Mouse (Mus musculus) granulocyte monocyte progenitor cell, adult 5-6 weeks (primary cell): ENCODE results near the gene Fkbpl. TPM values are rescaled to one million over a fixed set of nuclear protein-coding genes. Genes with fewer than 3 reads are reported as not detected.

Experiments
- ATAC-seq: replicated peaks from 2 replicates; pipeline ENCODE4 v1.8.0; 2016; ENCODE audit warnings: mild to moderate bottlenecking, moderate TSS enrichment, inconsistent platforms; ENCODE audit not compliant: poor library complexity, severe bottlenecking
- total RNA-seq, 2 experiments: library from RNA; stranded (forward) in 1 of 2; stranded (reverse) in 1 of 2; fragments of 200-712, 200-1000 nt in 1 of 2; fragments of >200 nt in 1 of 2; fragmentation: Nextera tagmentation in 1 of 2; gene quantifications; 2 replicates each; pipeline ENCODE4 v1.2.3; 2014 to 2017

Fkbpl gene
- total RNA-seq, 2 experiments from 2014 or later: 2.9 to 12.4 TPM

DNA sequence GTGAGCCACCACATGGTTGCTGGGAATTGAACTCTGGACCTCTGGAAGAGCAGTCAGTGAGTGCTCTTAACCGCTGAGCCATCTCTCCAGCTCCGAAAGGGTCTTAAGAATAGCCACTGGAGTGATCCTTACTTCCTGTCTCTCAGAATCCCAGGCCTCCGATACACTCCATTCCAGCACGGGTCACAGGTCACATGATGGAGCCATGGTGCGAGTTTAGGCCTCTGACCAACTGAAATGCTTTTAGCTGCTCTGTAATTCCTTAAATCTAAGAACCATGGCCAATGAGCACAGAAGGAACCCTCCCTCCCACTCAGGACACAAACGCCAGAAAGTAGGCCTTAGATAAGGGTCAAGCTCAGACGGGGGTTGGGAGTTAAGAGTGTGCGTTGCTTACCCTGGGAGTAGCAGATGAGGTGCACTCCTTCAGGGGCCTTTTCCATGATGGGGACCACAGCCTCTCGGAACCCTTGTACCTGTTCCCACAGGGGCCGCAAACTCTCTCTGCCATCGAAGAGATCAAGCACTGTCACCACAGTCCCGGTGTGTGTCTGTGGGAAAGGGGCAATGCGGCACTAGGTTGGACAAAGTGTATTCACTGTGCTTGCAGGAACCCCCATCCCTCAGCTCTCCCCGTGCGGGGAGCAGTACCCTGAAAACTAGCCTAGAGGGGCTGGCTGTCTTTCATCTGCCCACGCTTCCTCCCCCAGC is 18.3 kb upstream of the Fkbpl start:
- ATAC-seq: no peak

DNA sequence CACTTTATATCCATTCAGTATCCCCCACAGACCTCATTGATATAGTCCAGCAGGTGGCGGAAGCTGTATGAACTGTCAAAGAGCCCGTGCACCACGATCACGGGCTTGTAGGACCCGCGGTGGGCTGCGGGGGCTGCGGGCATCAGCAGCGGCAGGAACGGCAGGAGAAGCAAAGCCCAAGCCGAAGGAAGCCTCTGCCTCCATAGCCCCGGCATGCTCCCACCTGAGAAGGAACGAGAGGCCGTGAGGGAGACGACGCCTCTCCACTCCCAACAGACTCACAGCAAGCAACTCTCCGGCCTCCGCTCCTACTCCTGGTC is 17.8 kb upstream of the Fkbpl start:
- peak; percentile 55 for ATAC-seq

DNA sequence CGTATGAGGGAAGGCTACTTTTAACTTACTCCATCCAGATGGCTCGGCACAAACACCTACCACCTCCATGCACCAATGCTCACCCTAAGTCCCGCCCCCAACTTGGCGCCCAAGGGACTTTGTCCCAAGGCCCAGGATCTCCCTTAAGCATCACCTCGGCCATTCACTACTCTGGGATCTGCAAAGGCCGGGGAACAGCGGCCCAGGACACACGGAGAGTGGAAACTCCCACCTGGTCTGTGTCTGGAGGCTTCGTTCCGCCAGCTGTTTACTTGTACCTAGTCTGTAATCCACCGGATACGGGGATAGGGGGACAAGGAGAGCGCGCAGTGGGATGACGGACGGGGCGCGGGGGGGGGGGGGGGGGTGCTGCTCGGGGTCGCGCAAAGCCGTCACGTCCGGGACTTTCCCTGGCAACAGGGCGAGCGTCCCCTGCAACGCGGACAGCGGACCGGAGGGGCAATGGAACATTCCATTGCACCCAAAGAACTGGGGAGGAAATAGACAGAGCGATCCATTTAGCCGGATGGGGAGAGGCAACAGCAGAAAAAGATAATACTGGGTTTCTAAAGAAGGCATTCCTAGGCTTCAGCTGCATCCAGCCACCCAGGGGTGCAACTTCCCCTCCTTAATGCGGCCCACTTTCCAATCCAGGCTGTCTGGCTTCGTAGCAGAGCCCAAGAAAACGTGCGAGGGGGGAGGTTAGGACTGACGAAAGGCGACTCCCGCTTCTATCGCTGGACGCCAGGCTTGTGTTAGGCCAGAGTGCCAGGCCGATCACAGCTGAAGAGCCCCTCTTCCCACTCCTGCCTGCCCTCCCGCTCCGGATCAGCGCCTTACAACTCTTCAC is 17.2 kb upstream of the Fkbpl start:
- ATAC-seq: peak; percentile 59

DNA sequence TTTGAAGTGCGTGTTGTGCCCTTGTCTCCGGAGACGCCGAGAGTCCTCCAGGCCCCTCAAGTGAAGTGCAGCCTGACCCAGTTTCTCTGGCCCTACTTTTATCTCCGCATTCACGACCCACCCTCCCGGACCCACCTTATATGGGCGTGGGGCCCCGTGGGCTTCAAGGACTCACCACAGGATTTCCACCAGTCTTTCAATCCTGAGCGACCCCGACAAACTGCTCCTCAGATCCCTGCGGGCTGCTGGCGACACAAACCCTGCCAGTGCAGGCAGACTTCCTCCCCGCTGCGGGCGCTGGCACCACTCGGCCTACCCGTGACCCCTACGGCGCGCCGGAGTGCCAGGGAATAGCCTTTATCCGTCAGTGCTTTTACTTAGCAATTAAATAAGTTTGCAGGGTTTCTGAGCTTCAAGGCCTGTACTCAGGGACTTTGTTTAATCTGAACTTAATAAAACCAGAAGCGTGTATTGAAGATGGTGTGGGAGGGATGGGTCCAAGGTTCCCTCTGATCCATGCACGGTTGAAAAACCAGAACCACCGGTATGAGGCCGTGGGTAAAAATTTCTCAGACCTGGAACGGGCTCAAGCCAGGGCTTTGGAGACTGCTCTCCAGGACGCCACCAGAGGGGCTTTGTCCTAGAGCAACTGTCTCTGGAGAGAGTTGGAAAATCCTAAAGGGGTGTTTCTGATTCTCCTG is 16.5 kb upstream of the Fkbpl start, which contains the start of gene Ppt2:
Gene Ppt2 (minus strand): TSS at position 568 of the 701 bp plus-strand sequence.
- ATAC-seq: no peak

DNA sequence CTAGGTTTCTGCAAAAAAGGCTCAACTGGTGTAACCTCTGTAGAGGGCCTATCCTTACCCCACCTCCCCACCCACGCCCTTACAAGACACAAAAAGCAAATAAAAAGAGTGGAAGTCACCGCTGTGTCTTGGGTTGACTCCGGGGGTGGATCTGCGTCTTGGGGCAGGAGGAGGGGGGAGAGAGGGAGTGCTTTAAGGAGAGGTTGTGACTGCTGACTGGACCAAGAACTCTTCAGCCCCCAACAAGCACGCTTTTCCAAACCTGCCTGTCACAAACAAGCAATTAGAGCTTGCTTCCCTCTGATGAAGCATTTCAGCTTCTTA is 16.0 kb upstream of the Fkbpl start:
- no peak for ATAC-seq

DNA sequence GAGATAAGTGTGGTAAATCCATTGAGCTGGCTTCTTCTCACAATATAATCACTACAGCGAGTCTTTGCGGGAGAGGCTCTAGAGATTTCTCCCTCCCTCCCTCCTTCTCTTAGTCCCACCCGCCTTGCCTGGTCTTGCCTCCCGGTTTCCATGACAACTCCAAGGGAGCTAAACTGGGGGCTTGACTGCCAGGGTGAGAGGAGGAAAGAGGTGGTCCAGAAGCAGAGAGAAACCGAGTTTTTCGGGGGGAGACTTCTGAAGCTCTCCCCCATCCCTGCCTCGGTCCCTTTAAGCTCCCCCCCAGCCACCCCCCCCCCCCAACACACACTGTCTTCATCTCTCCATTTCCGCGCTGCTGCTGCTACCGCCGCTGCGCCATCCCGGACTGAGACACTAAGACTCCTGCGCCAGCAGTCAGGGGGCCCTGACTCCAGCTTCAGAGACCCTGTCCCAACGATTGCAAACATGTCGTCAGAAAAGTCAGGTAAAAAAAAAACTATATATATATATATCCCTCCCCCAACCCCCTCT is 15.3 kb upstream of the Fkbpl start, which contains the start of gene Prrt1:
Gene Prrt1 (plus strand): TSS at position 313 of the 531 bp plus-strand sequence.
- no peak for ATAC-seq

DNA sequence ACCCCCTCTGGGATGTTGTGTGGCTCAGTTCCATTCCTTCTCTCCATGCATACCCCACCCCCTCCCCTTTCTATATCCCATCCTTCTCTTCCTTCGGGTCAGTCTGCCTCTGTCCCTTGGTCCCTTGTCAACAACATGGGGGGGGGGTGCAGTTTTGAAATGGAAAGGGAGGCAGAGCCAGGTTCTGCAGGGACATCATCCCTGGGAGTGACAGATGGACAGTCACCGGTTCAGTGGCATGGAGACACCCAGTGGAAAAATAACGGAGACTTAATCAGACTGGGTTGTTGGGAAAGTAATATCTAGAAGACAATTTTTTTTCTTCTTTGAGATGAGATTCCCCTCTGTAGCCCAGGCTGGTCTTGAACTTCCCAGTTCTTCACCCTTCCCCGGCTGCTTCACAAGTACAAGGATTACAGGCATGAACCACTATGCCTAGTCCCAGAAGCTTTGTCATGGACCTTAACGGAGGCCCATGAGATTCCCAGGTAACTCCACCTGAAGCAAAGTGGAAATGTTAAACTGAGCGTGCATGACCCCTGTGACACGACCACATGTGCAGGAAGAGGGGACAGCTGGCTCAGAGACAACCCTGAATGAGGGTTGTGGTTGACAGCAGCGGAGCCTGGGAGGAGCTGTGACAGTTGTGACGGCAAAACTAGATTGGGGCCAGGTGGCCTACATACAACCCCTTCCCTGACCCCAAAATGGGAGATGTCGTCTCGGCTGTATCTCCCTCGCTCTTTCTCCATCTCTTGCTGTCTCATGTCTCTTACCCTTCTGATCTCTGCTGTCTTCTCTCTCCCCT is 14.6 kb upstream of the Fkbpl start:
- ATAC-seq: no peak

DNA sequence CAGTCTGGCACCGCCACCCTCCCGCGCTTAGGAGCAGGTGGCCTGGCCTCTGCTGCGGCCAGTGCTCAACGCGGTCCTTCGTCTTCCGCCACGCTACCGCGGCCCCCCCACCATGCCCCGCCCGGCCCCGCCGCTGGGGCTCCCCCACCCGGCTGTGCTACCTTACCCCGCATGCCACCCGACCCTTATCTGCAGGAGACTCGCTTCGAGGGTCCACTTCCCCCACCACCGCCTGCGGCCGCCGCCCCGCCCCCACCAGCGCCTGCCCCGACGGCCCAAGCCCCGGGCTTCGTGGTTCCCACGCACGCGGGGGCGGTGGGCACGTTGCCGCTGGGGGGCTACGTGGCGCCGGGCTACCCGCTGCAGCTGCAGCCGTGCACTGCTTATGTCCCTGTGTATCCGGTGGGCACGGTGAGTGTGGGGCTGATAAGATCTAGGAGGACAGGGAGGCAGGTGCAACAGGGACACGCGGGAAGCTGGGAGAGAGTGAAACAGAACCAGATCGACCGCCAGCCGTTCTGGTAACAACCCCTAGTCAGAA is 13.7 kb upstream of the Fkbpl start:
- no peak for ATAC-seq

DNA sequence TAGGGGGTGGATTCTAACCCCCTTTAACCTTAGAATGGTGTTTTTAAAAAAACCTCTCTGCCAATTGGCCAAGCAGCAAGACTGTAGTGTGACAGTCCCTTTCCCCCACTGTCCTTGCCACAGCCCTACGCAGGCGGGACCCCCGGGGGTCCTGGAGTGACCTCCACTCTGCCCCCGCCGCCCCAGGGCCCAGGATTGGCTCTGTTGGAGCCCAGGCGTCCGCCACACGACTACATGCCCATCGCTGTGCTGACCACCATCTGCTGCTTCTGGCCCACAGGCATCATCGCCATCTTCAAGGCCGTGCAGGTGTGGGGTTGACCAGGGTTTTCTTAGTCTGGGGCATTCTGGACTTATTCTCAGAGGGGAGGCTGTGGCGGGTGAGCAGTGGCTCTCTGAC is 12.9 kb upstream of the Fkbpl start:
- no peak for ATAC-seq

DNA sequence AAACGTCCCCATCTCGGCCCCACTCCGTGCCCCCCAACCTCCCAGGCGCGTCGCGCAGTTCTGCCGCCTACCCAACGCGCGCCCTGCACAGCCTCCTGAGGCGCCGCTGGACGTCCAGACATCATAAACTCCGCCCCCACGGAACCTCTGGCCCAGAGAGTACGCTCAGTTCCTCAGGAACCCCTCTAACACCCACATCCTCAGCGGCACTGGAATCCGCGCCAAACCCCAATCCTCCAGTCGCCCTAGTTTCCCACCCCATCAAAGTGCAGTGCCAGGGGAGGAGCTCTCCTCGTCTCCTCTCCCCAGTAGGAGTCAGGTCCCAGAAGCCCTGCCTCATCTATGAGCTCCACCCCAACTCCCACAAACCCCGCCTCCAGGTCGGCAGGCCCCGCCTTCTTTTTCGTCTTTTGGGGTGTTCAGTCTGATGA is 12.3 kb upstream of the Fkbpl start:
- peak; percentile 77 for ATAC-seq

DNA sequence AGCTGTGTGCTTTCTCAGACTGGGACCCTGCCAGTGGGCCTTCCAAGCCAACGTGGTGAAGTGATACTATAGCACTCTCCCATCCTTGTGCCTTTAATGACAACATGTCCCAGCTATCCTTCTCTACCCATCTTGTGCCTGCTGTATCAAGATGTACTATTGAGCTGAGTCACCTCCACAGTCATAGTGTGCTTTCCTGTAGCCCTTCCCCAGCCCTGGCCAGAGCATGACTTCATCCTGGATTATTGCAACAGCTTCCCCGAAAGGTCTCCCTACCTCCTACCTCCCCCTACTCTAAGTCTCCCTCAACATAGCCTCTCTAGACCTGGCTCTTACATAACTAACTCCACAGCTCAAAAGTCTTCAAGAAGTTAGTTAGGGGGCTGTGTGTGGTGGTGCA is 8.9 kb upstream of the Fkbpl start:
- peak; percentile 12 for ATAC-seq

DNA sequence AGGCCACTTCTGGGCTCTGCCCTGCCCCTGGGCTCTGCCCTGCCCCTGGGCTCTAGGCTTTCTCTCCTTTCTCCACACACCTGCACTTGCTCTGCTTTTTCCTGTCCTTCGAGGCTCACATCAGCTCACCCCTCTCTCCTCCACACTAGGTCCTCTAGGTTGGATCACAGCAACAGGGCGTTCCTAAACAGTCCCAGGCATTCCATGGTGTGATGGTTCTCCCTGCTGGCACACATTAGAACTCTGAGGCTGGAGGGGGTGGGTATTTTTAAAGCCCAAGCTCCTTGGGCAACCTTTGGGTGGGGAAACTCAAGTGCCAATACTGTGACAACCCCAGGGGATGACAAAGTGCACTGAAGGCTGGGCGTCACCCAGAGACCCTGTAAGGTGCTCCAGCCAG is 7.1 kb upstream of the Fkbpl start:
- no peak for ATAC-seq

DNA sequence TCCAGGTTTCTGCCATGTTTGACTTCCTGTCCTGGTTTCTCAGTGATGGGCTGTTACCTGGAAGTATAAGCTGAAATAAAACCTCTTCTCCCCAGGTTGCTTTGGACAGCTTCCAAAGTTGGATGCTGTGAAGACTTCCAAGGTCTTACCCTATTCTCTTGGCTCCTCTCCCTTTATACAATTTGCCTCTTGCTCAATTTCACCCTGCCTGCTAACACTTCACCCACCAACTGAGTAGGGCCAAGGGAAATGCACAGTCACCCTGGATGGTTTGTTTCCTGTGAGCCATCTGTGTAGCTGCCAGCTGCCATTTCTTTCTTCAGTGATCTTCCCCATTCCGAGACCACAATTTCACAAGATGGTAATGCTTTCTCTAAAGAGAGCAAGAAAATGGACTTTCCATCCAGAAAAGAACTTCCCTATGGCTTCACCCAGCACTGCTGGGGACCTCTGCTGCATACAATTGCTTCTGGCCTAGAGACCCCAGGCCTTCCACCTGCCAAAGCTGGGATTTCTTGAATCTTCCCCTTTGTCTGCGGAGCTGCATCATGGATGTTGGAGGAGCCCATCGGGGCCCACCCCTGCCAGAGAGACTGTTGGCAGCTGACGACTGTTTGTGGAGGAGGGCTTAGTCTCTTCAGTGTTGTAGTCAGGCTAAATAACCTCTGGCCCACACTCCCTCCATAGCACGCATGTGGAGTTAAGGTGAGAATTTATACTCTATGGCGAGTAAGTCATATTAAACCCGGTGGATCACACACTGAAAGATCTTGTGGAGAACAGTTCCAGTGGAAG is 4.9 kb upstream of the Fkbpl start:
- peak; percentile 82 for ATAC-seq

DNA sequence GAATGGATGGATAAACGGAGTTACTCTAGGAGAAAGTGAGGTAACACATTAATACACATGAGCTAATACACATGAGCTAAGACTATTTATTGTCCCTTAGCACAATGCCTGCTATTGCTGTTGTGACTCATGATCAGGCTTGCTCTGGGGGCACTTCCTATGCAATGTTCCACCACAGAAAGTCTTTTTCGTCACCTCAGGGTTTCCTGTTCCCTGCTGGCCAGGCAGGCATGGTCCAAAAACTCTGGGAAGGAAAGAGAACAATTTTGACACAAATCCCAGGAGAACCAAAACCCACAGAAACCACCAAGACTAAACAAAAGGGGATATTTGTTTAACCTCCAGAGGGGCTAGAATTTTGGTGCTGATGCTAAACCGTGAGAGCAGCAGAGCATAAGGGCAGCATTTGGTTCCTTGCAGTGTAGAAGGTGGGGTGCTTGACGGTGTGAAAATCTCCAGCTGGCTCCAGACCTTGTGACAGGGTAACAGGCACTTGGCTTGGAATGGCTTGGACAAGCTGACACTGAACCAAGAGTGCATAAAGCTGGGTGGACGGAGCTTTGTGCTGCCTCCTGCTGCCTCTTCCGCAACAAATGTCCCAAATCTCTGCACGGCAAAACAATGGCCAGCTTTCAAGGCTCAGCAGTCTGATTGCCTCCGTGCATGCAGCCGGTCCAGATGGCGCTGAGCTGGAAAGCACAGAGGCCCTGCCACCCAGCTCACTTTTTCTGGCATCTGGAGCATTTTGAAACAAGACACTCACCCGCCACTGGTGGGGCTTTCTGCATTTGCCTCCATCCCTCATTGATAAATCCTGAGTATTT is 3.6 kb upstream of the Fkbpl start:
- peak; percentile 64 for ATAC-seq

DNA sequence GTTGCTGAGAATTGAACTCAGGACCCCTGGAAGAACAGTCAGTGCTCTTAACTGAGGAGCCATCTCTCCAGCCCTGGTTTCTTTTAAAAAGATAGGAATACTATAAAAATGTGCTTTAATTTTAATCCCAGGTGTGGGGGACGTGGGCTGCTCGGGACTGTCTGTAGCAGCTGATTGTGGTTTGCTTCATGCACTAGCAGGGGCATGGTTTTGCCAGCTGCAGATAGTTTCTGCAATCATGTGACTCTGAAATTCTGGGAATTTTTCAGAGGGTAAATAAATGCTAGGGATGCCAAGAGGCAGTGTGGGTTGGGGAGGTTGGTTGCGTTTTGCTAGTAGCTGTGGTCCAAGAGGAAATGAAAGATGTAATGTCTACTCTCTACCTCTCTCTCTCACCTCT is 2.6 kb upstream of the Fkbpl start:
- ATAC-seq: no peak

DNA sequence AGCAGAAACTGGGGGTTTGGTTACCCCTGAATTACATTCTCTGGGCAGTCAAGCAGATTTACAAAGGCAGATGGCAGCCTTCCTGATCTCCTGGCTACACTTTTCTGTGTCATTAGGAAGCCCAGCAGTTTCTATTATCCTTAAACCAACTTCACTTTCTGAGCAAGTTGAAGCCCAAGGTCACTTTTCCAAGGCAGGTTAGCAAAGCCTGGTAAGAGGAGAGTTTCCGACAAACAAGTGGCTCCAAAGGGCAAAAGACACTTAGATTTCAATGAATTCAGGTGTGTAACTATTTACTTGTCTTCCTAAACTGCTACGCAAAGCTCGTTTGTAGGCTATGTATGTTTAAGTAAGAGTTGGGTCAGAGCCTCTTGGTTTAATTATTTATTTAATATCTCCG is 1.2 kb upstream of the Fkbpl start:
- ATAC-seq: no peak

DNA sequence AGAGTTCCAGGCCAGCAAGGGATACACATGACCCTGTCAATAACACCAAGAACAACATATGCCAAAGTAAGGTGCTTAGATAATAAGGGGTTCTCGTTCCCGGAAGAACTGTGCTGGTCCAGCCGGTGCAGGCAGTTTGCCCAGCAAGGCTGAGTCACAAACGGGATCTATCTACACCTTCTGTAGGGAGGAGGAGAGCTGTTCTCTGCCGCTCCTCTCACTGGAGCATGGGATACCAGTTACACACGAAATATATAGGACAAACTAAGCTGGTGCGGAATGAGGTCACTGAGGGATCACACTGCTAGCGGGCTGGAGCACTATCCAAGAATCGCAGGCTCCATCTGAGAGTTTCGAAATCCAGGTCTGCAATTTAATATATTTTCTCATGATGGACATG is 620 bp upstream of the Fkbpl start:
- ATAC-seq: no peak

DNA sequence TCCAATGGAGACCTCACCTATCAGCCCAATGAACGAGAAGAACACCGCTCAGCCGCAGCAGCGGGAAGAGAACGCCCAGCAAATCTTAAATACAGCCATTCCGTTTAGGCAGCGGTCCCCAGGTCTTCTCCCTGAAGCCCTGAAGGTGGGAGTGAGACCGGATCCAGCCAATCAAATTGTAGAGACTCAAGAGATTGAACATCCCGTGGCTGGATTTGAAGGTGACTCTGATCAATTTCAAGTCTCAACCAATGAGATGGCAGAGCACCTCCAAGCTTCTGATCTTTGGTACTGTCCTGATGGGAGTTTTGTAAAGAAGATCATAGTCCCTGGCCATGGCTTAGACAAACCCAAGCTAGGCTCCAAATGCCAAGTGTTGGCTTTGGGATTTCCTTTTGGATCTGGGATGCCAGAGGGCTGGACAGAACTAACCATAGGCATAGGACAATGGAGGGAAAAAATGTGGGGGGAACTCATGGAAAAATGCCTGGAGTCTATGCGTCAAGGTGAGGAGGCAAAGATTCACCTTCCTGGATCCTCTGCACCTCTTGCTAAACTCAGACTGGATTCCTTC is 779 bp downstream of the Fkbpl start:
- no peak for ATAC-seq
